Mouse (Mus musculus) heart, embryonic 14.5 days (tissue): Measurements from ENCODE around the gene Polrmt. TPM values are rescaled to one million over a fixed set of nuclear protein-coding genes. Genes with fewer than 3 reads are reported as not detected.
A peak's percentile ranks its signal among the peaks of the same experiment; 100 is the strongest.

Experiments used
- ATAC-seq: fragments of 200-750 bp; cut with Nextera tagmentation; 2 replicates; pipeline ENCODE4 v1.8.0; 2017; ENCODE audit warnings: low read depth, moderate TSS enrichment; ENCODE audit not compliant: insufficient number of reproducible peaks, insufficient read depth, low FRiP score
- H3K27ac ChIP-seq, 2 experiments: fragments of 200-500 bp in 1 of 2; fragments of 300-500 bp in 1 of 2; sonication (generic) in 1 of 2; replicated peaks in 1 of 2; 2 replicates each; pipeline ENCODE4 v1.5.1; 2012 to 2014; ENCODE audit warnings: low read depth in 2 of 2, low read length in 2 of 2, control low read depth in 1 of 2, mild to moderate bottlenecking in 1 of 2, mixed read lengths in 1 of 2; ENCODE audit not compliant: control insufficient read depth in 1 of 2, insufficient read depth in 1 of 2
- H3K27me3 ChIP-seq: fragments of 300-500 bp; sonication (generic); 2 replicates; pipeline ENCODE4 v1.6.1; 2014; ENCODE audit warnings: mild to moderate bottlenecking, low read length, control low read depth; ENCODE audit not compliant: control insufficient read depth, insufficient read depth
- H3K36me3 ChIP-seq: fragments of 300-500 bp; sonication (generic); 2 replicates; pipeline ENCODE4 v1.6.1; 2014; ENCODE audit warnings: mild to moderate bottlenecking, control low read depth, low read length, mixed read lengths; ENCODE audit not compliant: control insufficient read depth, insufficient read depth
- H3K4me1 ChIP-seq, 2 experiments: fragments of 200-500 bp in 1 of 2; fragments of 300-500 bp in 1 of 2; sonication (generic) in 1 of 2; 2 replicates each; pipeline ENCODE4 v1.6.1; 2012 to 2014; ENCODE audit warnings: low read length in 2 of 2, control low read depth in 1 of 2, mixed read lengths in 1 of 2; ENCODE audit not compliant: control insufficient read depth in 2 of 2, insufficient read depth in 2 of 2
- H3K4me2 ChIP-seq: fragments of 300-500 bp; sonication (generic); 2 replicates; pipeline ENCODE4 v1.6.1; 2014; ENCODE audit warnings: mild to moderate bottlenecking, low read length
- H3K4me3 ChIP-seq, 2 experiments: fragments of 200-500 bp in 1 of 2; fragments of 300-500 bp in 1 of 2; sonication (generic) in 1 of 2; 2 replicates each; pipeline ENCODE4 v1.5.1; 2012 to 2014; ENCODE audit warnings: low read length in 2 of 2, mild to moderate bottlenecking in 2 of 2, control low read depth in 1 of 2, low read depth in 1 of 2, moderate library complexity in 1 of 2; ENCODE audit not compliant: control insufficient read depth in 1 of 2, insufficient read depth in 1 of 2
- H3K9ac ChIP-seq: fragments of 300-500 bp; sonication (generic); 2 replicates; pipeline ENCODE4 v1.6.1; 2014; ENCODE audit warnings: mild to moderate bottlenecking, low read length
- H3K9me3 ChIP-seq: fragments of 300-500 bp; sonication (generic); 2 replicates; pipeline ENCODE4 v1.6.1; 2016; ENCODE audit warnings: low read length, control low read depth; ENCODE audit not compliant: control insufficient read depth
- WGBS: fragments of 180-500 bp; shearing (Covaris S2); extraction: QIAGEN DNeasy Blood & Tissue Kit; methylation state at CpG from one replicate; pipeline ENCODE4 v1.1.7; 2014; 5-methylcytosine and 5-hydroxymethylcytosine counted together
- polyA plus RNA-seq: library from polyadenylated mRNA; unstranded; fragments of >200 nt; fragmentation: Nextera tagmentation; extraction: Ambion mirVana; gene quantifications from 2 replicates; pipeline ENCODE4 v1.2.1, GENCODE M21; 2014

The Polrmt gene
- polyA plus RNA-seq, 1 experiment from 2014 or later: 27.4 TPM

DNA sequence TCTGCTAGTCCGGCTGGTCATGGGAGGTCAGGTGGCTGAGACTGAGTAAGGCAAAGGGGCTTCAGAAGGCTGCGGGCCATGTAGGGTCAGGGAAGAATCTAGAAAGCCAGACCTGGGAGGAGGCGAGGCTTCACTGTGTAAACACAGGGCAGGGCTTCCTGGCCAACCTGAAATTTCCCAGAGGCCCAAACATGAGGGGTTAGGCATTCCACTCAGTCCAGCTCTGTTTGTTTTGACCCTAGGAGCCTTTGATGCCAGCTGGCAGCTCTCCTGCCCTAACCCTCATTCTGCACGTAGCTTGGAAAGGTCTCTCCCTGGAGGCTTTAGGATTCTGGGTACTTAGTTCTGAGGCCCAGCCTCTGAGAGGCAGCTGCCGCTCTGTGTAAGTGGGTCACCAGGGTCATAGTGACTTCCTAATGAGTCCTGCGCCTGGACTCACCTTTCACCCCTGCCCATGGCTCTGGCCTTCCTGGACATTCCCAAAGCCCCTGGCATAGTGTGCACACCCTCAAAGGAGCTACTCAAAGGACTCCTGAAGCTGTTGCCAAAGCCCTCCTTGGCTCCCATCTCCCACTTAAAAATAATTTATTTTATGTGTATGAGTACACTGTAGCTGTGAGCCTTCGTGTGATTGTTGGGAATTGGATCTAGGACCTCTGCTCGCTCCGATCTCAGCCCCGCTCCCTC lies 44.8 kb downstream of the Polrmt start:
- Histone ChIP-seq H3K27ac (peak overlapping the region; percentile 47 to 86), H3K4me2 (peak overlapping the region; percentile 41; the same call in 1 of the 2 replicates), H3K36me3 (peaks cover 6% of the 10 kb centered on the region), H3K9me3 (no peaks in the 10 kb centered on the region), H3K9ac (peak overlapping the region; percentile 56; the same call in 1 of the 2 replicates), H3K4me3 (no peak overlapping the region), H3K4me1 (peaks cover 29 to 34% of the 10 kb centered on the region in 2 experiments), H3K27me3 (no peaks in the 10 kb centered on the region)
- no peak for ATAC-seq
- 49% methylated on average over 10 of the region's 10 CpGs for WGBS

DNA sequence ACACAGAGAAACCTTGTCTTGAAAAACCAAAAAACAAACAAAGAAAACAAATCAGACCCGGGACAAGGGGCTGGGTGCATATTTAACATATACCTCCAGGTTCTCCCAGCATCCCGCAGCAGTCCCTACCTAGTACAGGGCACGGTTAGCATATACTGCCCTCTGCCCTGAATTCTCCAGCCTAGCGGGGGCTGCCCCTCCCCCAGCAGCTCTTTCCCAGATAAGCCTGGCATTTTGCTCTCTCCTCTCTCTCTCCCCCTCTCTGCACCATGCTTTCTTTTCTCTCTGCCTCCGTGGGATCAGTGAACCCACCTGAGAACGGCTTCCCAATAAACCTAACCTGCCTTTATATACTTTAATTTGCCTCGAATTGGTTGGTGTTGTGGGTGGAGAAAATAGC lies 45.7 kb downstream of the Polrmt start:
- 0 out of 2 replicates have a peak overlapping the region, but pooled peaks have one; percentile 56 for H3K9ac ChIP-seq
- no peak overlapping the region for H3K4me3 ChIP-seq
- H3K36me3 ChIP-seq: no peaks in the 10 kb centered on the region
- H3K4me1 ChIP-seq: peaks cover 29 to 34% of the 10 kb centered on the region in 2 experiments
- H3K9me3 ChIP-seq: no peaks in the 10 kb centered on the region
- WGBS: 23% methylated on average over 7 of the region's 7 CpGs
- H3K4me2 ChIP-seq: peak overlapping the region; percentile 41
- no peak for ATAC-seq
- H3K27ac ChIP-seq: peak overlapping the region; percentile 47 to 86
- H3K27me3 ChIP-seq: no peaks in the 10 kb centered on the region

DNA sequence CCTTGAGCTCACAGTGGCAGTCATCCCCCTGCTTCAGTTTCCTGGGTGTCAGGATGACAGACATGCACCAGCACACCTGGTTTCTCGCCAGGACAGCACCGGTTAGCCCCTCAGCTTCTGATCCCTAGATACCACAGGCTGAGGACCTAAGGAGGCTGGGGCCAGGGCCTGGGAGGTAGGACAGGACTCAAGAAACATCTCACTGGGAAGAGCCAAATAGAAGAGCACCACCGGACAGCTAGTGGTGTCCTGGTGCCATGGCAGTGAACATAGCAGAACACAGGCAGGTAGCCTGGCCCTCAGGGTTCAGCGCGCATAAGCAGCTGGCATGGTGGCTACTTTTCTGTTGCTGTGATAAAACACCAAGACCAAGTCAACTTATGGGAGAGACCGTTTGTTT lies 47.9 kb downstream of the Polrmt start:
- no peak overlapping the region for H3K27ac ChIP-seq
- no peak overlapping the region for H3K4me3 ChIP-seq
- H3K36me3 ChIP-seq: no peaks in the 10 kb centered on the region
- peaks cover 28 to 41% of the 10 kb centered on the region in 2 experiments for H3K4me1 ChIP-seq
- no peak overlapping the region for H3K9ac ChIP-seq
- no peaks in the 10 kb centered on the region for H3K9me3 ChIP-seq
- 93% methylated on average over 6 of the region's 6 CpGs for WGBS
- no peaks in the 10 kb centered on the region for H3K27me3 ChIP-seq
- no peak for ATAC-seq
- H3K4me2 ChIP-seq: no peak overlapping the region

DNA sequence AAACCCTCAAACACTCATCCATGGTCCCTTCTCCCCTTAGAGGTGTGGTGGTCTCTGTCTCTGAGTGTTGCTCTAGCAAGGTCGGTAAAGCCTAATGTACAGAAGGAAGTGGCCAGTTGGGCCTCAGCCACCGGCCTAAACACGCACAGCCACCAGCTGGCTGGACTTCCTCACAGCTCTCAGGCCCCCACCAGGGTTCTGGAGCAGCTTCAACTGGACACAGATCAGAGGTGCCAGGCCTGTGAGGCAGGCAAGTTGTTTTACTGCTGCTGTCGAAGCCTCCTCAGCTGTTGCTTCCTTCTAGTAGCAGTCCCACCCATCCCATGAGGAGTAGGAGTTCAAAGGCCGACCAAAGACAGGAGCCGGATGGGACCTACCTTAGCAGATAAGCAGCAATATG lies 48.5 kb downstream of the Polrmt start:
- 74% methylated on average over 6 of the region's 6 CpGs for WGBS
- H3K9ac ChIP-seq: no peak overlapping the region
- no peaks in the 10 kb centered on the region for H3K9me3 ChIP-seq
- no peak overlapping the region for H3K27ac ChIP-seq
- H3K4me2 ChIP-seq: no peak overlapping the region
- H3K4me3 ChIP-seq: no peak overlapping the region
- ATAC-seq: no peak
- no peaks in the 10 kb centered on the region for H3K36me3 ChIP-seq
- H3K27me3 ChIP-seq: no peaks in the 10 kb centered on the region
- peaks cover 28 to 41% of the 10 kb centered on the region in 2 experiments for H3K4me1 ChIP-seq

DNA sequence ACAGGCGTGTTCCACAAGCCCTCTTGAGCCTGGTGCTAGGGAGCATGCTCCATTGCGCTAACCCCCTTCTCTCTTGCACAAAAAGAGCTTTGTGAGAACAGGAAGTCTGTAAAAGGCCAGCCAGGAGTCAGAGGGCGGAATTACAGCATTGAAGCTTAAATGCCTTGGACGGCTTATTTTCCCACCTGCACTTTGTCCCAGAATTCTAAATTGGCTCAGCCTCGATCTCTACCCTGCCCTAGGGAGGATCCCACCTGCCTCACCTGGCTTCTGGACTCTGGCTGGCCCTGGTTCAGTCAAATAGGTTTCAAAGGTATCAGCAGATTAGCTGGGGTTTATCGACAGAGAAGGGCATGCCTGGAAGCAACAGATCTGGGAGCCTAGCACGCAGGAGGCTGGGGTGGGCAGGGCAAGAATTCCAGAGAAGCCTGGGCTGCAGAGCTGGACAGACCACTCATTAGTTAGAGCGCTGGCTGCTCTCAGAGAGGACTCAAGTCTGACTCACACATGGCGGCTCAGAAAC lies 50.2 kb downstream of the Polrmt start:
- peak; percentile 15; the same call in 1 of the 2 replicates for ATAC-seq
- H3K27me3 ChIP-seq: no peaks in the 10 kb centered on the region

DNA sequence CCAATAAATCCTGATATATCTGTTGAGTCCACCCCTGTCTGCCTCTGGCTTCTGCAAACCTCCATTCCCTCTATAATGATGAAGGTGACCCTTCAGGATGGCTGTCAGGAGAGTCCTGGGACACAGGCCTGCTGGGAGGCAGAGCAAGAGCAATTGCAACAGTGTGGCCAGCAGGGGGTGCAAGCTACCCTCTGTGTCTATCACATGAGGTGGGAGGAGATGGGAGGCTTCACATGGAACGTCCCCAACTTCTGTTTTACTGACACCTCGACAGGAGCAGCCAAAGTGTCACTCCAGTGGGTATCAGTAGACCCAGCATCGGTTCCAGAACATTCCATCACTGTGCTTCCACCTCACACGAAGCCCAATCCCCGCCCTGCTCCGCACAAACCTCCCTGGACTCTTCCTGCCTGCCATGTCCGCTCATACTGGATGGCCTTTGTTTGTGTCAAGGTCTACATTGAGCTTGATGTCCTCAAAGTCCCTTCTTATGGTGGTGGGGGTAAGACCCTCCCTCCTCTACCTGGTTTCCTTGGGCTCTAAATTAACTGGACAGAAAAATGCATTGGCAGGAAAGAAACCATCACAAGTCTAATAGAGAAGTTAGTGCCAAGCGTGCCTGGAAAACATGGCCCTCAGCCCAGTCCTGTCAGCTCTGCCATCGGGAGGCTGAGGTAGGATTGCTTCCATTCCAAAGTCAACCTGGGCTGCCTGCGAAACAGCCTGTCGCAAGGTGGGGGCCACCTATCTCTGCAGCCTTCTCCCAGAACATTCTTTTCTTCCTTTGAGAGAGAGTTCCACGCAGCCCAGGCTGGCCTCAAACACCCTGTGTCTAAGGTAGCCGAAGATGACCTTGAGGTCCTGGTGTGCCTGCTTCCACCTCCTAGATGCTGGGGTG lies 50.9 kb downstream of the Polrmt start:
- ATAC-seq: peak; percentile 49
- Histone ChIP-seq H3K4me2 (peak overlapping the region; percentile 3; the same call in 1 of the 2 replicates), H3K4me3 (no peak overlapping the region), H3K27me3 (no peaks in the 10 kb centered on the region), H3K27ac (peak overlapping the region; percentile 81 to 83), H3K4me1 (peaks cover 14 to 26% of the 10 kb centered on the region in 2 experiments), H3K9me3 (0 out of 2 replicates have a peak, but pooled peaks cover 5% of the 10 kb centered on the region), H3K9ac (peak overlapping the region; percentile 31; the same call in 1 of the 2 replicates), H3K36me3 (no peaks in the 10 kb centered on the region)
- WGBS: 52% methylated on average over 13 of the region's 13 CpGs

More for the DNA sequence above, 50.2 kb downstream of the Polrmt start:
- H3K36me3 ChIP-seq: no peaks in the 10 kb centered on the region
- peak overlapping the region; percentile 3; the same call in 1 of the 2 replicates for H3K4me2 ChIP-seq
- H3K27ac ChIP-seq: peak overlapping the region; percentile 81 to 83
- H3K9ac ChIP-seq: peak overlapping the region; percentile 5; the same call in 1 of the 2 replicates
- WGBS: 30% methylated on average over 9 of the region's 9 CpGs
- no peak overlapping the region for H3K4me3 ChIP-seq
- H3K4me1 ChIP-seq: peaks cover 21 to 33% of the 10 kb centered on the region in 2 experiments
- 0 out of 2 replicates have a peak, but pooled peaks cover 5% of the 10 kb centered on the region for H3K9me3 ChIP-seq

DNA sequence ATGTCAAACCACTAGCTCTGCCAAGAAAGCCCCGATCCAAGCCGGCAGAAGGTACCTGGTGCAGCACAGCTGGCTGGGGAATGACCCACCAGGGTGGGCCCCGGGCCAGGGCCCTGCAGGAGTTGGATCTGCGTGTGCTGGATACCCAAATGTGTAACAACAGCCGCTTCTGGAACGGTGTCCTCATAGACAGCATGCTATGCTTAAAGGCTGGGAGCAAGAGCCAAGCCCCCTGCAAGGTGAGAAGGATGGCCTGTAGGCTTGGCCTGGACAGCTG lies 52.1 kb downstream of the Polrmt start:
- Histone ChIP-seq H3K27ac (peak overlapping the region in 1 of 2 experiments; percentile 1; a peak in 1 of 4 replicates), H3K4me1 (peaks cover 14 to 26% of the 10 kb centered on the region in 2 experiments), H3K9me3 (0 out of 2 replicates have a peak, but pooled peaks cover 5% of the 10 kb centered on the region), H3K4me3 (no peak overlapping the region), H3K9ac (no peak overlapping the region), H3K27me3 (no peaks in the 10 kb centered on the region), H3K36me3 (peaks cover 5% of the 10 kb centered on the region), H3K4me2 (no peak overlapping the region)
- WGBS: 72% methylated on average over 6 of the region's 6 CpGs
- no peak for ATAC-seq
